Mouse (Mus musculus) monocyte, adult 2 months (primary cell): ENCODE measurements around the gene Col6a5.

Experiments used
- DNase-seq, 2 experiments: peaks; one replicate each; pipeline ENCODE4 v3.0.0; 2022; ENCODE audit warnings: low spot score in 2 of 2, low read depth in 1 of 2

Col6a5 gene

DNA sequence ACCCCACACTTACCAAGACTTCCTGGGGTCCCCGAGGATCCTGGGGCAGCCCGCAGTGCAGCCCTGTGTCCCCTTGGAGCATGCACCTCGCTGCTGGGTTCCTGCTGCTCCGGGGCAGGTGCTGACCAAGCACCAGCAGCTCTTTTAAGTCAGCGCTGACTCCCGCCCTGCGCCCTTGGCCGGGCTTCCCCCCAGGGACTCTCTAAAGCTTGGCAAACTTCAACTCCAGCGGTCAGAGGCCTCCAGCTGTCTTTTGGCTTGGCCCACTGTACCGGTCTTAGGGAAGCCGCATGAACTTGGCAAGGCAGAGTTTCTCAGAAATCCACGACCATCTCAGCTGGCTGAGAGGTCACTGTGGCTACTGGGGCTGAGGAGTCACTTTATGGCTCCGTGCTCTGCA is at the start of gene Col6a5:
TSS of gene Col6a5 (minus strand) at position 111 of the 400 bp plus-strand sequence.
- DNase-seq, result no peak

GRCm38 (mm10) chr9:105997955-105998354 is 37.5 kb upstream of the Col6a5 start:
- DNase-seq, result no peak

GRCm38 (mm10) chr9:105992425-105992824 is 32.0 kb upstream of the Col6a5 start:
- DNase-seq, result no peak

- DNase-seq, result no peak
These were observed 29.7 kb upstream of the Col6a5 start for GRCm38 (mm10) chr9:105990099-105990498.

- DNase-seq, result no peak
These were observed 29.0 kb upstream of the Col6a5 start for GRCm38 (mm10) chr9:105989468-105989867.

DNA sequence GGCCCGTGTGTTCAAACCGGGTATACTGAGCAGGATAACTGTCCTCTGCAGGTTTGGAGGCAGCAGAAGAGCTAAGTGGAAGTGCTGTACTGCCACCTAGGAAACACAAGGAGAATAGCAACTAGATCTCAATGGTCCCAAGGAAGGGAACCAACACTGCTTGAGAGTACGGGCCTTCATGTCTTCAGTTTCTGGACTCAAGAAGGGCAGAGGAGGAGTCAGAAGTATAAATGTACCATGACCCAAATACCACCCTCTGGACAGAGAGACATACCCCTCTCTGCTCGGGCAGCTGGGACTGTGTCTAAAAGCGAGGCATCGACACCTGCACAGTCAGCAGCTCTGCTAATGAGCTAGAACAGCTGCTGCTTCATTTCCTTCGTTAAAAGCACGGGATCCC is 27.7 kb upstream of the Col6a5 start:
- no peak for DNase-seq

DNA sequence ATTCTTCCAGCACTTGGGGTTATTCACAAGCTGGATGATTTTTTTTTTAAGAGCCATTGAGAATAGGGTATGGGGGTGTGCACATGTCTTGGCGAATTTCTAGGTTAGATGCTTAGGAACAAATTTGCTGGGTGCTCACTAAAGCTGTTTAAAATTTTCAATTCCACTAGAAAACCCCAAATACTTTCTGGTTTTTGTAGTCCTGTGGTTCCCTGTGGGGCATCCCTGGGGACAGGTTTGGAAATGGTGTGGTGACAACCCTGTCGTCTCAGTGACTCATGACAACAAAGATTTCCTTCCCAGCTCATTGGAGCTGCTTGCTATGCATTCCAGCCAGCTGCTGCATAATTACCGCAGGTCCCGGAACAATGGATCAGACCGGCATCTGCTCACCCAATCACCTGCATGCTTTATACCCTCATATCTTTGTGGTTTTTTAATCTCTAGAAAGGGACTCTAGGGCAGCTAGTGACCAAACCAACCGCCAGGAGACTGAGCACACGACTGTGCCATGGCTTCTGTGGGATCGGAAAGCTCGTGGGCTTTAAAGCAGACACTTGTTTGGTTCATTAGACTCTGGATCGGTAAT is 24.6 kb upstream of the Col6a5 start:
- DNase-seq, result no peak

GRCm38 (mm10) chr9:105978479-105978878 is 18.0 kb upstream of the Col6a5 start:
- no peak for DNase-seq

GRCm38 (mm10) chr9:105976871-105977270 is 16.4 kb upstream of the Col6a5 start:
- no peak for DNase-seq

DNA sequence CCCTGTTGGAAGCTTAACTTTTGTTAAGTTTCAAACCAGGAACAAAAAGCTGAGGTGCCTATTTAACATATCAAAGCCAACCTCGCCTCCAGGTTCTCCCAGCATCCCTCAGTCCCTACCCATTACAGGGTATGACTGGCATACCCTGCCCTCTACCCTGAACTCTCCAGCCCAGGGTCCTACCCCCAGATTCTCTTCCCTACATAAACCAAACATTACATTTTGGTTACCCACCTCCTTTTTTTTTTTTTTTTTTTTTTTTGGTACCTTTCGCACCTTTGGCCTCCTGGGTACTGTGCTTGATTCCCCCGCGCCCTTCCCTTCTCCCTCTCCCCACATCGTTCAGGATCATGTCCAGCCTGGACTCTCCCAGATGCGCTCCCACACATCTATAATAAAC is 15.9 kb upstream of the Col6a5 start:
- no peak for DNase-seq

DNA sequence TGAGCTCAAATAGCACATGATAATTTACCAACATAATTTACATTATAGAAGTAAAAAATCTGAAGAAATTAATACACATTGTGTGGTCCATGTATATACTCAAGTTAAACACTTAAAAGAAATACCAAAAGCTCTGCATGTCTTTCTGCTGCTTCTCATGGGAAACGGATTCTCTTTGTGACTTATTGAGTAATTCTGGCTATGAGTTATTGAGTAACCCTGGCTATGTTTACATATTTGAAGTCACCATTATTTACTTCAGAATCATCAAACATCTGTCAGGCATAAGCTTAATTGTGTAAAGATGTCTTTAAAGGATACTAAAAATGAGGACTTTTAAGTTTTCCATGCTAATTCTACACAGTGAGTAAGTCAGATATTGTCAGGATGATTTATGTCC is 13.3 kb upstream of the Col6a5 start:
- no peak for DNase-seq

DNA sequence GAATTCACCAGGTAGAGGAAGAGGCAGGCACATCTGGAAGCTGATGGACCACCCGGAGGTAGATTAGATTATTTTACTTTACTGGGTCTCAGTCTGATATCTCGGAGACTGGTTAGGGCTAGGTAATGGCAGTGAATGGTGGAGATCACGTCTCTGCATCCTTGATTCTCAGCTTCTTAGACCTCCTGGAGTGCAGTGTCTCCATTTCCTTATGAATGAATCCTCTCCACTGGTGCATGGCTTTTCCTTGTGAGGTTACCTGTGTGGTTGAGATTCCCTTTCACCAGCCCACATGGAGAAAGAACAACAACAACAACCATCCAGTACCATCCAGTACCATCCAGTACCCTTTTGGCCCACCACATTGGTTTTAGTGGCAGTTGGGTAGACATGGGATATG is 11.6 kb upstream of the Col6a5 start:
- no peak for DNase-seq

DNA sequence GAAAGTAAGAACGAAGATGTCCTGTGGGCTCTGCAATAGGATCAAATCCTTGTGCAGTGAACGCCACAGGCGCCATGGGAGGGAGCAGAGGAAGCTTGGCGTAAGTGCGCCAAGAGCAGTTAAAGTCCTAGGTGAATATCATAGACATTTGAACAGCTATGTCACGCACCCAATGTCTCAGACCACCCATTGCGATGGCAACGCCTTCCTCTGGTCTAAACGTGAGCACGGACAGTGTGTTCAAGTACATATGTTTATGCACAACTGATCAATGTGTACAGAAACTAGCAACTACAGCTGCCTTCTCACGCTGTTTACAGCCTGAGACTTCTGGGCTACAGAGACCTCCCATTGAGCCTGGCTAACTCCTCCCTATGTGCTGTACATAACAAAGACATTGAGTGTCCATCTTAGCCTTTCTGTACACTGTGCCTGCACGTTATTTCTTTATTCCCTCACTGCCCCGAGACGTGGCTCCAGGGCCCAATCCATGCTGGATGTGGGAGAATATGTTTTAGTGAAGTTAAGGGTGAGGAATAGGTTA is 11.0 kb upstream of the Col6a5 start:
- no peak for DNase-seq

GRCm38 (mm10) chr9:105970901-105971300 is 10.5 kb upstream of the Col6a5 start:
- DNase-seq, result no peak

- DNase-seq, result no peak
These were observed 7.5 kb upstream of the Col6a5 start for GRCm38 (mm10) chr9:105967976-105968375.

DNA sequence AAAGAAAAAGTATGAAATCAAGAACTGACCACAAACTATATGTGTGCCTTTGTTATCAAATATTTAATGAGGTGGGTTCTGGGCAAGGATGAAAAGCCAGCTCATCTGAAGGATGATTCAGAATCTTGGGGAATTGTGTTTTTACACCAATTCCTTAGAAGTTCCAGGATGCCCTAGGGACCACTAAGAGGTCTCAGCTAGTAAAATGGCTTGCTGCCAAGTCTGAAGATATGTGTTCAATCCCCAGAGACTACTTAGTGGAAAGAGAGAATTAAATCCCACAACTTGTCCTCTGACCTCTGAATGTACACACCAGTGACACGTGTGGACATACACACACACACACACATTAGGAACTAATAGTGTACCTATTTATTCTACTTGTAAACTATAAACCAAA is 1.3 kb downstream of the Col6a5 start:
- no peak for DNase-seq

DNA sequence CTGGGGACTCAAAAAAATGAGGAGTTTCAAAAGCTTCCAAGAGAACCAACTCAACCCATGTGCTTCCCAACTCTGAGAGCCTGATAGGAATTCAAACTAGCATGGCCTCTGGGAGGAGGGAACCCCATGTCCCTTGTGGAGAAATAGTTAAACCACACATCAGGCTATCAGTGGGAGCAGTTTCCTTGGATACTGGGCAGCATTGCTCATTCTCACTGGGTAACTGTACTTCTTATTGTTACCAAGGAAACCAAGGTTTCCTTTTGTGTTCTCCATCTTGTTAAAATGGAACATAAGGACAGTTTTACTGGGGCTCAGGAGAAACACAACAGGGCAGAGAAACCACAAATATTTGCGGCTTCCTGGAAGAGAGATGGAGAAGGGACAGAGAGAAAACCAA is 10.7 kb downstream of the Col6a5 start:
- DNase-seq, result no peak

DNA sequence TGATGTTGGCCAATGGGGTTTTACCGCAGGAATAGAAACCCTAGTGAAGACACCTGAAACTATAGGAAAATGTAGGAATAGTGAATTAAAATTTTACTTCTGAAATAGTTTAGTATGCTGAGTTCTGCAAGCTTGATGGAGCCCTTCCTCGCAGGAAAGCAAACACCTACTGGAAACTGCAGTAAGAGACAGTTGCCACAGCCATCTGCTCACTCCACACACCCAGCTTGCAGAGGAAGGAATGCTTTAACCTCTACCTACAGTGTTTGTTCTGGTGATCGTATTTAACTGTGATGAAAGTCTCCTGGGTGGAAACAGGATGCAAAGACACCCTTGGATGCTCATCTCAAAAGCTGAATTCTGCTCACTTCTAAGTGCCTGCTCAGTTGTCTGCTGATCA is 12.9 kb downstream of the Col6a5 start:
- no peak for DNase-seq

DNA sequence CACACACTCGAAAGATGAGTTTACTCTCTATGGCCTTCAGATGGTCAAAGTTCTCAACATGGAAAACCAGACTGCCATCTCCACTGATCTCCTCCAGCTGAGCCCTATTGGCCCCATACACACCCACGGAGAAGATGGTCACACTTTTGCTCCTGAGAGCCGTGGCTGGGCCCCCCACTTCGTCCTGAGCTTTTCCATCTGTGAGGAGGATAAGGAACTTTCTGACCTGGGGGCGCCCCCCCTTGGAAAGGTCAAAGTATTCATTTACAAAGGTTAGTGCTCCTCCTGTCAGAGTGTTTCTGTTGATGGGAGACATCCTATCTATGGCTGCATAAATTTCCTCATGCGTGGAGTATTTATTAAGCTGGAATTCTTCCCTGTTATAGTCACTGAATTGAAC is 26.6 kb downstream of the Col6a5 start:
- no peak for DNase-seq

DNA sequence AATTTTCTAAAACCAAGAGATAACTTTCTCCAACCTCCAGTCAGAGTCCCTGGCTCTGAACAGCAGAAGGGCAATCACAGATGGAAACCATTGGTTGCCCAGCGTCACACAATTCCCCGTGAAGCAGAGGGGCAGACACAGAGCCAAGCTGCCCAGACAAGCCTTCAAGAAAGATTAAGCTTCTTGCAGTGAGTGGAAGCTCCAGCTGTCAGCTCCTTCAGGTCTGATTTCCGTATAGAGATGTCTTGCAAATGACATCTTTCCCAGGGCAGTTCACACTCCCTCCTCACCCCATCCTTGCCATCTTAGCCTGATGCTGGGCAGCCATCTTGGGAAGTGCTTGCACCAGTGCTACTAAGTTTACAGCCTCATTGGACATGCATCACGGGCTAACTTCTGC is 31.2 kb downstream of the Col6a5 start:
- DNase-seq, result no peak

- DNase-seq, result no peak
These were observed 31.9 kb downstream of the Col6a5 start for GRCm38 (mm10) chr9:105928406-105929071.

DNA sequence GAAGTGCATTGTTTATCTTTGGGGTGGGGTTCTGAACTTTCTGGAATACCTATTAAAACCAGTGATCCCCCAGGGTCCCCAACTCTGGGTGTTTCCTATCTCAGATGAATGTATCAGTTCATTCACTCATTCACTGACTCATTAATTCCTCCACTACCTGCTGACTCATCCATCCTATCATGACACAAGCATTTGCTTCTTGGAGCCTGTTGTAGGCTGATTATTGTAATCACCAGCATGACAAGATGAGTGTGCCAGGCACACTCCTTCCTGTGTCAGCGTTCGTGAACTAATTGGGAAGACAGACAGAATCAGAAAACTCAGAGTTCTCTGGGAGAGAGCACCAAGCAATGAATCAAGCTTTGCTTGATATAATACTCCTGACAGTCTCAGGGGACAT is 36.8 kb downstream of the Col6a5 start:
- no peak for DNase-seq

DNA sequence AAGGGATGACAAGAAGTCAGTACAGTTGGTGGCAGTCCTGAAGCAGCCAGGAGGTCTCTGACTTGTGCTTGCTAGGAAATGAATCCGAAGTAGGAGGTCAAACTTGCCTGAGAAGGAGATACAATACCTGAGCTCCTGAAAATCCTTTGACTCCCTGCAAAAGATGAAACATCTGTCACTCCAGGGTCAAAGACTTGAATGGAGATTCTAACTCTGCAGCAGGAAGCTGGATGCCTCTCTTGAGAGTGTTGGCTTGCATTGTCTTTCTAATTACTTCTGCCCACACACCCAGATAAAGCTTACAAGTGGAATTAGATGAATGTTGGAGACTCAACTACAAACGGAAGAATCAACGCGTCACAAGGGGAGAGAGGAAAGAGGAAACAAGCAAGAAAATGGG is 45.3 kb downstream of the Col6a5 start:
- no peak for DNase-seq
